Mouse (Mus musculus) regulatory T cell (primary cell): ENCODE results near the gene Ly6f.
"Not testable (repeated sequence)": the region's sequence is repeated elsewhere in the genome, so short reads cannot be mapped to it uniquely, and the experiment has no call there.

Experiments
- in situ Hi-C: fragments of 300-600 bp; cut with MboI, MseI; formaldehyde crosslinking; loops from one replicate; pipeline ENCODE4 v1.15.1; 2025; ENCODE audit warnings: high pct_unique_total_duplicates

The Ly6f gene

DNA sequence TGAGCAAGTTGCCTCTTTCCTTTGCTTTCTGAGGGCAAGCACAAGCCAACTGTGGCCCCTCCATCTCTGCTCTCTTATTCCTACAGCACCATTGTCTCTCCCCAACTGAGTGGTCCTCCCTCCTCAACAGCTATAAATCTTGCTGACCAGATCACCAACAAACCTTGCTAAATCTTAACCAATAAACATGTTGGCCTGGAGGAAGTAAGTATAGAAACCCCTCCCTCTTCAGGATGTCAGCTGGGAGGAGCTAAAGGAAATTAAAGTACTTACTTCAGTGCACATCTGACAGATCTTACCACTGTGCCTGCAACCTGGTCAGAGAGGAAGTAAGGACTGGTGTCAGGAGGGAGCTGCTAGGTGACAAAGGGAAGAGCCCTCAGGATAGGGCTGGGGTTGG is at the start of gene Ly6f:
Gene Ly6f, plus strand, starts transcription at position 301 of the 400 bp plus-strand sequence.
- in situ Hi-C loops, result no loop called here

DNA sequence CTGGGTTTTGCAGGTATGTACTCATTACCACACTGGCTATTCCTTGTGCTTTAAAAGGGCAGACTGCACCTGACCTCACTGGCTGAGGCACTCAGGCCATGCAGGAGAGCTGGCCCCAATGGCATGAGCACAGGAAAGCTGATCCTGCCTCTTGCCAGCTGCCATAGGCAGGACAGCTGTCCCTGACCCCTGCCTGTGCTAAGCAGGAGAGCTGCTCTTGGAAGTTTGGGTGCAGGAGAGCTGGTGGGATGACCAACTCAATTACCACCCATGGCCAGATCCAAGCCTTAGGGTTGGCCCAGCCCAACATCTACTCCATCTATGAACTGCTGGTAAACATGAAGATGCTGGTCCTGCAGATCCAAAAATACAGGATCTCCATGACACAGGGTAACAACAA is 46.3 kb upstream of the Ly6f start:
- in situ Hi-C loops, result no loop called here

DNA sequence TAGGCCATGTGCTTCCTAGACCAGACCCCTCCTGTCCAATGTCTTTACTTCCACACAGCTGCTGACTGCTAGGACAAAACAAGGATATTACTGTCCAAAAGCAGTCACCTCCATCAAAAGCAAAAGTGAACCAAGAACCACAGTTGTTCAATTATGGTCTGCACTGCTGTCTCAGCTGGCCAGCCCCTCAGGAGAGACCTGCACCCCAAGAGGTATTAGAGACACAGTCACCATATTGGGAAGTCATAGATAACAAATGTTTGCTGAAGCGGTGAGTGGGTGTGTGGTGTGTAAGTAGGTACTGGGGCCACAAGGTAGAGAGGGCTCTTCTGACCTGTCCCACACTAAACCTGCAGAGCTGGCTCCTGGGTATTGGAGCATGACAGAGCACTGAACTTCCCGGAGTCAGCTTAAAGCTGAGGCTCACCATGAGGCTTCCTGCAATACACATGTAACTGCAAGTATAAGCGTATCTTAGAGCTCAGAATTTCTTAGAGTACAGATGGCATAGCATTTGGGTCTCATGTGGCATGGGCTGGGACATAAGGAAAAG is 30.4 kb upstream of the Ly6f start:
- in situ Hi-C loops, result no loop called here

DNA sequence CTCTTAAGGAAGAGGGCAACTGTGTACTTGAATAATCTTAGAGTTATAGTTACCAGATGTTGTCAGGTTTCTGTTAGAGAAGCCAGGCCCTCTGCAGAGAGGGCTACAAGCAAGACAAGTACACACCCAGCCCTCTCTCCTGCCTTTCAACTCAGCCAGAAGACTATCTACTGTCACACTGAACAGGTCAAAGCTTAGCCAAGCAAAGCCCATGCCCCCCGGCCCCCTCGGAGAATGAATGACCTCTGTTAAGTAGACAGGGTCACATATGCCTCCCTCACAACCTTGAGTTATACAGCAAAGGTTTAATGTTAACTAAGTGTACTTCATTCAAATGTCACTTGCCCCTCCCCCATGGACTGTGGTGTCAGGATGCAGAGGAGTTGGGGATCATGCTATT is 27.7 kb upstream of the Ly6f start:
- in situ Hi-C loops, result loop anchor here (10.0 kb wide), 1 partner anchor 1696 kb away; no protein-coding TSS in a partner anchor

DNA sequence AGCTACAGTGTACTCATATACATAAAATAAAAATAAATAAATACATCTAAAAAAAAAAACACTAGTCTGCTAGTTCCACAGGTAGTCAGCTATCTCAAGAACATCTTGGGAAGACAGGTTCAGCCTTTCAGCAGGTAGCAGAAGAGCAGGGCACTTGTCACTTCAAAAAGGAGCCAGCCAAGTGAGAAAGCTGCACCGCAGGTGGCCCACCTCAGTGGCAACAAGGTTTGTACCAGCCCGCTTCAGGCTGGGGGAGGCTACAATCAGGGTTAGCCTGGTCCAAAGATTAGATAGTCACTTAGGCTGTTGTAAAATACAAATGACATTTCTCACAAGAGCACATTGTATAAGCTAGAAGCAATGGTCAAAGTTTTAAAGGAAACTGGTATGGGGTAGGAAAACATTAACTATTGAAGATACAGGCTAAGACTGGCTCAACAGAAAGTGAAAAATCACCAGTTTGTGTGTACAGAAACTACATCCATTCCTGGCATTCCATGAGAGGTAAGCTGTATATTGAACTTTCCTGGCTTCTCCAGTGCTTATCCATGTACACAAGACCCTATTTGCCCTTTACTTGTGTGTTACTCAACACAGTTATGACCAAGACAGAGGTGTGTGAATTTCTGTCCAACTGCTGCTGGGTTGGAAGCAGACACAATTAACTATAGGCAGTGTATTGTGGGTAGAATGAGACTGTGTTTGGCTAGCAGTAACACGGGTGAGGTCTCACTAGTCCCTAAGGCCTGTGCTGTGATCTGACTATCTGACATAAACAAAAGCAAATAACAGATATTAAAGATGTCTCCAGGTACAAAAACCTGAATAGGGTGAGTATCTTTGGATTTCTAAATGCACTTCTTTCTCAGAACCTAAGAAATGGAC is 25.2 kb upstream of the Ly6f start:
- in situ Hi-C loops, result loop anchor here (10.0 kb wide), 1 partner anchor 1698 kb away; no protein-coding TSS in a partner anchor

DNA sequence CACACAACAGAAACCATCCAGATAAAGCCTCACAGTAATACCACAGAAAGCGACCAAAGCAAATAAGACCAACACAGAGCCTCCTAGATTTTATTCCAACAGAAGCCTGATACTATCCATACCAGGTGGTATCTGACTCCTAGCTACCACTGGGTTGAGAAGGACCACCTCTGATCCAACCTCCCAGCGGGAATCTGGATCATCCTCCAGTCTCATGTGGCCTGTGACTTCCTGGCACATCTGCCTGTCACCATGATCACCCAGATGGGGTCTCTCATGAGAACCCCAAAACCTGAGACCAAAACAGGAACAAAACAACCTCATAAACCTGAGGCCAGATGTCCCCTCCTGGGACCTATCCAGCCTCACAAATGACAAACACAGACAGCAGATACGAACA is 13.6 kb upstream of the Ly6f start:
- in situ Hi-C loops, result no loop called here

DNA sequence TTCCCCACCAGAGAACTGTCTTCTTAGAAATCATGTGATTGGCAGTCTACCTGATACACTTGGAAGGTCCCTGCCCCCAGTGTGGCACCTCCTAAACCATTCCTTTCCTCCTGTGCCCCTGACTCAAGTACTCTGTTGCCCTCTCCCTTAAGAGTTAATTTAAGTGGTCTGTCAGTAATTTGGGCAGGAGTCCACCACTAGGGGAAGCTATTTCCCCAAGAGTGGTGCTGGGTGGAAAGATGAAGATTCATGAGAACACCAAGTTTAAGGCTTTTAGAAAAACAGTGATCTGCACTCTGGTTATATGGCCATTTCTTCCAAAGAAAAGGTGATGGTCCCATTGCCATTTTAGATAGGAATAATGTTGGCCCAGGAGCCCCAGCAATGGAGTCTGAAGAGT is 2.4 kb upstream of the Ly6f start:
- in situ Hi-C loops, result no loop called here

GRCm38 (mm10) chr15:75266626-75267025 is 1.6 kb upstream of the Ly6f start:
- in situ Hi-C loops, result no loop called here

- in situ Hi-C loops, result no loop called here
These were observed 952 bp downstream of the Ly6f start for GRCm38 (mm10) chr15:75268916-75269829.

DNA sequence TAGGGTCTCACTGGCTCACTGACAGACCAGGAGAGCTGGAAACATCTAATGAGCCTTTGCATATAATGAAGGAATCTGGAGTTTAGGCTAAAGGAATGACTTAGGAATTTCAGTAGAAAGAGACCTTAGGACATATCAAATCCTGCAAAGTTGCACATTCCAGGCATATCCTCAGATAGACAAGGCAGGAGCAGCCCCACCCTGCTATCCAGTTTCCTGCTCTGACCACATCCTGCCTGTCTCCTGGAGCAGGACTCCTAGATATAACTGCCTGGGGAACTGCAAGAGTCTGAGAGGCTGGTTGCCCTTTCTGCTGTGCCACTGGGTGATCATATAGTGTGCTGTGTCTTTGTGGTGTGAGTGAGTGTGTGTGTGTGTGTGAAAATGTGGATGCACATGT is 1.9 kb downstream of the Ly6f start:
- in situ Hi-C loops, result no loop called here

- in situ Hi-C loops, result no loop called here
These were observed 2.6 kb downstream of the Ly6f start for GRCm38 (mm10) chr15:75270691-75271362.

DNA sequence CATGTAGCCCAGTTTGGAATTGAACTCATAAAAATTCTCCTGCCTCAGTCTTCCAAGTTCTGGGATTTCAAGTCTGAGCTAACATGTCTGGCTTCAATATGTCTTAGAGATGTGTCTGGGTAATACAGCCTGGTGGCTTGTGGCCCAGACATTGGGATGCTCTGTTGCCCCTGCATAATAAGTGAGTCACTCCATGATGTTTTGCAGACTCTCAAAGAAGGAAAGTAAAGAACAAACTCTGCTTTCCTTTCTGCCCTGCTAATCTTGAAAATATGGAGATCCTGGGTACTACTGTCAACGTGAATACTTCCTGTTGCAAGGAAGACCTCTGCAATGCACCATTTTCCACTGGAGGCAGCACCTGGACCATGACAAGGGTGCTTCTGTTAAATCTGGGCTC is 3.2 kb downstream of the Ly6f start:
- in situ Hi-C loops, result no loop called here

GRCm38 (mm10) chr15:75271891-75272290 is 3.7 kb downstream of the Ly6f start:
- in situ Hi-C loops, result no loop called here

- in situ Hi-C loops, result not testable (repeated sequence)
These were observed 13.8 kb downstream of the Ly6f start for GRCm38 (mm10) chr15:75281991-75282390.

DNA sequence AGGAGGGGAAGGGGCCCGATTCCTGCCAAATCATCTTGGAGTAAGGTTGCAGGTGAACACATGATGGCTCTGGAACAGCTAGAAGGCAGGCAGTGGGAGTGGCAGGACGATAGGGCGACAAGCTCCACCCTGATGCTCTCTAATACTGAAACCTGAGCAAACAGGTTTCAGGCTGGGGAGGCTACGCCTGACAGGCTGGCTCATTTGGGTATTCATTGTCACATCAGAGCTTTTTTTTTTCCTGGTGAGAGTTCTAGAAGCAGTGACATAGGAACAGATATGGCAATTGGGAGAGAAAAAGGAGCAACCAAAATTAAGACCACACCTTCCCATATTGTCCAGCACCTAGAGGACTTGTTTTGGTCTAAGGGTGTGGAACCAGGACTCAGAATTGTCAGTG is 18.3 kb downstream of the Ly6f start:
- in situ Hi-C loops, result not testable (repeated sequence)

DNA sequence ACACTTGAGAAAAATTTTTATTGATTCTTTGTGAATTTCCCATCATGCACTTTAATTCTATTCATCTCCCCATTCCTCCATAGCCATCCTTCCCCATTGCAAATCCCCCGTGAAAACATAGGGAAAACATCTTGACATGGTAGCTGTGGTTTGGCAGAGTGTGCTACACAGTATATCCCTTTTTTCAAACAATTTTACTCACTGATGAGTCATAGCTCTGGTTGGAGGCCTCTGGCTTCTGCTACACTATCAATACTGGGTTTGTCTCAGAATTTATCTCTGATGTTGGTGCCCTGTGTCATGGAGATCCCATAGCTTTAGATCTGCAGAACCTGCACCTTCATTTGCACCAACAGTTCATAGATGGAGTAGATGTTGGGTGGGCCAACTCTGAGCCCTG is 24.2 kb downstream of the Ly6f start:
- in situ Hi-C loops, result no loop called here

DNA sequence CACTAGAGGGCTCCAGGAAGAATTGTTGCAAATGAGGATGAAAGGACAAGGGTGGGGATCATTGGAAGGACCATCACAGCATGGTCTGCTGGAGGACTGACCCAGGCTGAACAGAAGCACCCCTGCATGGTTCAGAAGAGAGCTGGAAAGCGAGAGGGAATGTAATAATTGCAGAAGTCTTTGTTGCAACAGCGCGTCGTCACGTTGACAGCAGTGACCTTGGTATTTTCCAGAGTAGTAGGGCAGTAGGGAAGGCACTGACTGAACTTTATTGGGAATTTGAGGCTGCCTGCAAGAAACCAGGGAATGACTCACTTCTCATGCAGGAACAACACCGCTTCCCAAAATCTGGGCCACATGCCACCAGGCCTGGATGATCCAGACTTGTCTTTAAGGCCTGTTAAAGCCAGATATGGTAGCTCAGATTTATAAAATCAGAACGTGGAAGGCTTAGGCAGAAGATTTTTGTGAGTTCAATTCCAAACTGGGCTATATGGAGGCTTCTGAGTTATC is 25.7 kb downstream of the Ly6f start:
- in situ Hi-C loops, result no loop called here

- in situ Hi-C loops, result no loop called here
These were observed 37.9 kb downstream of the Ly6f start for GRCm38 (mm10) chr15:75306101-75306500.

DNA sequence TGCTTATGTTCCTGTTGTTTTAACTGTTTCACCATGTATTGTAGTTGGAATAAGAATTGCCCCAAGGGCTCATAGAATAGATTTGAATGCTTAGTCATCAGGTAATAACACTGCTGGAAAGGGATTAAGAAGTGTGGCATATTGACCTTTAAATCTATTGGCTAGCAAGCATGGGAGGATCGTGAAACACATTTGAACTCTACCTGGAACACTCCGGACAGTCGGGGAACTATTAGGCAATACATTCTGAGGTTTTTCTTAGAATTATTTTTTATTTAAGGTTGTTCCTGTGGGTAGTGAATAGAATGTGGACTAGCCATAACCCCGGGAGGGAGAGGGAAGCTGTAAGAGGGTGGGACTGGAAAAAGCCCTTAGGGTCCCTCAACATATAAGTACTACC is 41.0 kb downstream of the Ly6f start:
- in situ Hi-C loops, result no loop called here

DNA sequence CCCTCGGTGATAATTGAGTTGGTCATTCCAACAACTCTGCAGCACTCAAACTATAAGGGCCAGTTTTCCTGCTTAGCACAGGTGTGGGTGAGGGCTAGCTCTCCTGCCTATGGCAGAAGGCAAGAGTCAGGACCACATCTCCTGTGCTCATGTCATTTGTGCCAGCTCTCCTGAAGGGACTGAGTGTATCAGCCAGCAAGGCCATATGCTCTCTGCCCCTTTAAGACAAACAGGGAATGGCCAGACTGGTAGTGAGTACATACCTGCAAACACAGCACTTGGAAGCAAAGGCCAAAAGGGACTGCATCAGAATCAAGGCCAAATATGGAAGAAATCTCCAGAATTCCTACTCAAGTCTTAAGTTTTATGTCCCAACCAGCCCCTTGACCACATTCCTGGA is 41.7 kb downstream of the Ly6f start:
- in situ Hi-C loops, result no loop called here

DNA sequence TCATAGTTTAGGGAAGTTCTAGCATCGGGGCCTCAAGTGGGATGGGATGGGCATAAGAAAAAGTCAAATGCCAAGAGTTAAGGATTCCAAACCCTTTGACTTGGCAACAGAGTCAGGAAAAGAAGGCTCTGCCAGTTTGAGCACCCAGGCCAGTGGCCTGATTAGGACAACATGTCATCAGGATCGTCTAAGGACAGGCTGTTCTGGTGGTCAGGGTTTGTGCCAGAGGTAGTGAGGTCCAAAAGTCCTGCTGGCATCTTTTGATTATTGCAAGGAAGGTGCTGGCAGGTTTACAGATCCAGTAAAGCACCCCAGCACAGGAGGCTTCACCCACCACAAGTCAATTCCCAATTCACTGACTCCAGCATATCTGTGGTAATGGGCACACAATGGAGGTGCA is 46.2 kb downstream of the Ly6f start:
- in situ Hi-C loops, result no loop called here
